Mouse (Mus musculus): ENCODE measurements around the gene Lrrc8c. TPM values are rescaled to one million over a fixed set of nuclear protein-coding genes. Genes with fewer than 3 reads are reported as not detected.

The Lrrc8c gene
- polyA plus RNA-seq, 1 experiment from 2014 or later: 13.4 TPM

- Histone ChIP-seq H3K4me1 (peaks cover 7% of the 10 kb centered on the region; the same call in 1 of the 2 replicates), H3K36me3 (no peaks in the 10 kb centered on the region), H3K9ac (no peak overlapping the region), H3K9me3 (replicated peaks) (no peaks in the 10 kb centered on the region), H3K4me2 (replicated peaks) (no peak overlapping the region), H3K27me3 (no peaks in the 10 kb centered on the region), H3K27ac (no peak overlapping the region), H3K4me3 (no peak overlapping the region)
- ATAC-seq (ENCODE audit: low FRiP score): no peak
- WGBS: 66% methylated on average over 11 of the region's 11 CpGs
Measured at GRCm38 (mm10) chr5:105651561-105651991, 132.4 kb downstream of the Lrrc8c start.

GRCm38 (mm10) chr5:105654237-105655063 is 135.3 kb downstream of the Lrrc8c start:
- peaks cover 3% of the 10 kb centered on the region; the same call in 1 of the 2 replicates for H3K4me1 ChIP-seq
- no peaks in the 10 kb centered on the region for H3K9me3 ChIP-seq (replicated peaks)
- H3K27ac ChIP-seq: no peak overlapping the region
- 0 out of 2 replicates have a peak overlapping the region, but pooled peaks have one; percentile 26 for H3K4me2 ChIP-seq (replicated peaks)
- WGBS: 29% methylated on average over 15 of the region's 15 CpGs
- H3K27me3 ChIP-seq: no peaks in the 10 kb centered on the region
- no peak overlapping the region for H3K4me3 ChIP-seq
- no peaks in the 10 kb centered on the region for H3K36me3 ChIP-seq
- H3K9ac ChIP-seq: no peak overlapping the region
- peak; percentile 67 for ATAC-seq (ENCODE audit: low FRiP score)

- Histone ChIP-seq H3K9ac (no peak overlapping the region), H3K27me3 (no peaks in the 10 kb centered on the region), H3K36me3 (no peaks in the 10 kb centered on the region), H3K4me3 (no peak overlapping the region), H3K9me3 (replicated peaks) (no peaks in the 10 kb centered on the region), H3K27ac (no peak overlapping the region), H3K4me1 (peaks cover 3% of the 10 kb centered on the region; the same call in 1 of the 2 replicates), H3K4me2 (replicated peaks) (no peak overlapping the region)
- WGBS: 72% methylated on average over 12 of the region's 12 CpGs
- peak; percentile 64 for ATAC-seq (ENCODE audit: low FRiP score)
Measured at GRCm38 (mm10) chr5:105655100-105655734, 136.0 kb downstream of the Lrrc8c start.

- H3K27me3 ChIP-seq: no peaks in the 10 kb centered on the region
- H3K4me3 ChIP-seq: no peak overlapping the region
- H3K36me3 ChIP-seq: no peaks in the 10 kb centered on the region
- H3K4me1 ChIP-seq: no peaks in the 10 kb centered on the region
- WGBS: 85% methylated on average over 5 of the region's 5 CpGs
- H3K4me2 ChIP-seq (replicated peaks): no peak overlapping the region
- no peak overlapping the region for H3K27ac ChIP-seq
- ATAC-seq (ENCODE audit: low FRiP score): no peak
- no peak overlapping the region for H3K9ac ChIP-seq
- no peaks in the 10 kb centered on the region for H3K9me3 ChIP-seq (replicated peaks)
Measured at GRCm38 (mm10) chr5:105661894-105662293, 142.7 kb downstream of the Lrrc8c start.

Other genes with a start within 250 kb of the Lrrc8c start
- gene Gm43302, start 225.7 kb upstream of the Lrrc8c start, polyA plus RNA-seq (2016; fragmentation: Nextera tagmentation; extraction: Ambion mirVana): 0.08 TPM in 1 of 2 replicates, not detected in the other
- gene Gbp6, start 225.7 kb upstream of the Lrrc8c start, polyA plus RNA-seq (2016; fragmentation: Nextera tagmentation; extraction: Ambion mirVana): 1.7 and 2.7 TPM in 2 replicates
- gene Lrrc8b, start 103.6 kb upstream of the Lrrc8c start, polyA plus RNA-seq (2016; fragmentation: Nextera tagmentation; extraction: Ambion mirVana): 12.1 and 13.3 TPM in 2 replicates
- gene Lrrc8d, start 180.6 kb downstream of the Lrrc8c start, polyA plus RNA-seq (2016; fragmentation: Nextera tagmentation; extraction: Ambion mirVana): 35.0 and 35.9 TPM in 2 replicates

Measured in hindbrain, embryonic 12.5 days (tissue).